Mouse (Mus musculus): ENCODE results near the gene Xbp1. TPM values are rescaled to one million over a fixed set of nuclear protein-coding genes. Genes with fewer than 3 reads are reported as not detected.

The Xbp1 gene
- total and polyA plus RNA-seq, 3 experiments: 111 to 133 (median 131) TPM

- Histone ChIP-seq H3K9ac (ENCODE audit: insufficient read depth, low read depth) (peak overlapping the region; percentile 96), H3K79me2 (replicated peaks; ENCODE audit: control insufficient read depth, extremely low read depth, insufficient read depth, poor library complexity, severe bottlenecking) (peaks cover 42% of the 10 kb centered on the region), H3K9me3 (replicated peaks; ENCODE audit: low read length) (no peaks in the 10 kb centered on the region), H3K27ac (ENCODE audit: insufficient read depth, low read depth) (peak overlapping the region; percentile 86), H3K4me2 (ENCODE audit: insufficient read depth, low read depth, poor library complexity, severe bottlenecking) (peak overlapping the region; percentile 97; the same call in 1 of the 2 replicates), H3K27me3 (replicated peaks) (no peaks in the 10 kb centered on the region), H3K36me3 (replicated peaks in 1 of 2; ENCODE audit: control insufficient read depth in 1 of 2, insufficient read depth in 1 of 2, low read length in 1 of 2) (peaks cover 34 to 40% of the 10 kb centered on the region in 2 experiments), H3K4me3 (replicated peaks in 1 of 3; ENCODE audit: low read depth in 2 of 3, low read length in 2 of 3, poor library complexity in 1 of 3) (peak overlapping the region; percentile 81 to 92 (median 84)), H3K4me1 (ENCODE audit: control insufficient read depth in 1 of 2, insufficient read depth in 2 of 2) (peaks cover 15 to 43% of the 10 kb centered on the region in 2 experiments)
- no peak for TF ChIP-seq BHLHE40 (IDR thresholded peaks at IDR 0.05; ENCODE audit: low read depth, low read length)
- no peak for TF ChIP-seq E2F4 (IDR thresholded peaks at IDR 0.05; ENCODE audit: insufficient replicate concordance, low read depth, low read length)
- TF ChIP-seq MAFK (IDR thresholded peaks at IDR 0.05; ENCODE audit: insufficient replicate concordance, low read length): no peak
- TF ChIP-seq POLR2AphosphoS2 (IDR thresholded peaks at IDR 0.05; ENCODE audit: low read depth, low read length): no peak
- TF ChIP-seq CTCF (conservative IDR thresholded peaks at IDR 0.05 in 1 of 2, IDR thresholded peaks at IDR 0.05 in 1 of 2; ENCODE audit: low read depth in 2 of 2, low read length in 2 of 2): no peak
- no peak; the same call in 1 of the 2 replicates for TF ChIP-seq MEF2A (IDR thresholded peaks at IDR 0.05; ENCODE audit: borderline replicate concordance, low read depth, low read length)
- no peak for TF ChIP-seq HCFC1 (IDR thresholded peaks at IDR 0.05; ENCODE audit: low read depth, low read length)
- no peak for TF ChIP-seq ZMIZ1 (IDR thresholded peaks at IDR 0.05; ENCODE audit: low read depth, low read length)
- TF ChIP-seq ZKSCAN1 (IDR thresholded peaks at IDR 0.05; ENCODE audit: borderline replicate concordance, low read depth, low read length): no peak
- TF ChIP-seq EP300 (IDR thresholded peaks at IDR 0.05; ENCODE audit: low read length): no peak
- no peak for TF ChIP-seq UBTF (IDR thresholded peaks at IDR 0.05; ENCODE audit: low read depth, low read length)
- peak; percentile 16; the same call in 1 of the 2 replicates for TF ChIP-seq RCOR1 (conservative IDR thresholded peaks at IDR 0.05; ENCODE audit: low read depth, low read length)
- TF ChIP-seq CHD1 (IDR thresholded peaks at IDR 0.05; ENCODE audit: low read depth, low read length): peak; percentile 97; the same call in 1 of the 2 replicates
- TF ChIP-seq NRF1 (IDR thresholded peaks at IDR 0.05; ENCODE audit: low read depth, low read length): no peak
- no peak for TF ChIP-seq PAX5 (IDR thresholded peaks at IDR 0.05; ENCODE audit: low read length)
- no peak for TF ChIP-seq GABPA (IDR thresholded peaks at IDR 0.05; ENCODE audit: insufficient replicate concordance, low read depth, low read length)
- dilution Hi-C loops (cut with MboI; ENCODE audit: extremely low pct_ligation_motif_present, extremely low pct_unique_long_range_greater_than_20kb, low sequenced_read_pairs): no loop called here
- DNase-seq (ENCODE audit: extremely low read depth): no peak
- in situ Hi-C loops (cut with MboI; ENCODE audit: low pct_ligation_motif_present, low pct_unique_long_range_greater_than_20kb, low sequenced_read_pairs): loop anchor here (5.0 kb wide), 1 partner anchor 34 kb away; no protein-coding TSS in a partner anchor
Observed at GRCm38 (mm10) chr11:5521266-5521515, 732 bp downstream of the Xbp1 start.

- peaks cover 42% of the 10 kb centered on the region for H3K79me2 ChIP-seq (replicated peaks; ENCODE audit: control insufficient read depth, extremely low read depth, insufficient read depth, poor library complexity, severe bottlenecking)
- DNase-seq (ENCODE audit: extremely low read depth): peak; percentile 90
- in situ Hi-C loops (cut with MboI; ENCODE audit: low pct_ligation_motif_present, low pct_unique_long_range_greater_than_20kb, low sequenced_read_pairs): loop anchor here (5.0 kb wide), 1 partner anchor 34 kb away; no protein-coding TSS in a partner anchor
- peak overlapping the region; percentile 96 for H3K9ac ChIP-seq (ENCODE audit: insufficient read depth, low read depth)
- peak overlapping the region; percentile 86 for H3K27ac ChIP-seq (ENCODE audit: insufficient read depth, low read depth)
- H3K4me3 ChIP-seq (replicated peaks in 1 of 3; ENCODE audit: low read depth in 2 of 3, low read length in 2 of 3, poor library complexity in 1 of 3): peak overlapping the region; percentile 81 to 92 (median 84)
- H3K36me3 ChIP-seq (replicated peaks in 1 of 2; ENCODE audit: control insufficient read depth in 1 of 2, insufficient read depth in 1 of 2, low read length in 1 of 2): peaks cover 37 to 45% of the 10 kb centered on the region in 2 experiments
- peak overlapping the region; percentile 97 for H3K4me2 ChIP-seq (ENCODE audit: insufficient read depth, low read depth, poor library complexity, severe bottlenecking)
- dilution Hi-C loops (cut with MboI; ENCODE audit: extremely low pct_ligation_motif_present, extremely low pct_unique_long_range_greater_than_20kb, low sequenced_read_pairs): no loop called here
- H3K4me1 ChIP-seq (ENCODE audit: control insufficient read depth in 1 of 2, insufficient read depth in 2 of 2): peaks cover 15 to 48% of the 10 kb centered on the region in 2 experiments
- H3K27me3 ChIP-seq (replicated peaks): no peaks in the 10 kb centered on the region
- no peaks in the 10 kb centered on the region for H3K9me3 ChIP-seq (replicated peaks; ENCODE audit: low read length)
- TF ChIP-seq MEF2A (IDR thresholded peaks at IDR 0.05; ENCODE audit: borderline replicate concordance, low read depth, low read length) (peak; percentile 80), NELFE (IDR thresholded peaks at IDR 0.05; ENCODE audit: low read depth, low read length) (0 out of 2 replicates have a peak, but pooled peaks have one; percentile 24), HCFC1 (IDR thresholded peaks at IDR 0.05; ENCODE audit: low read depth, low read length) (peak; percentile 42; the same call in 1 of the 2 replicates), RAD21 (IDR thresholded peaks at IDR 0.05; ENCODE audit: low read depth, low read length) (peak; percentile 63), JUN (IDR thresholded peaks at IDR 0.05; ENCODE audit: insufficient read depth, low read depth, low read length) (peak; percentile 91), ZKSCAN1 (IDR thresholded peaks at IDR 0.05; ENCODE audit: borderline replicate concordance, low read depth, low read length) (no peak), MAFK (IDR thresholded peaks at IDR 0.05; ENCODE audit: insufficient replicate concordance, low read length) (peak; percentile 72; the same call in 1 of the 2 replicates), ETS1 (conservative IDR thresholded peaks at IDR 0.05; ENCODE audit: low read depth, low read length) (peak; percentile 87), CTCF (conservative IDR thresholded peaks at IDR 0.05 in 1 of 2, IDR thresholded peaks at IDR 0.05 in 1 of 2; ENCODE audit: low read depth in 2 of 2, low read length in 2 of 2) (peak in 1 of 2 experiments; percentile 68; a peak in 2 of 4 replicates), IRF4 (IDR thresholded peaks at IDR 0.05; ENCODE audit: low read depth, low read length) (peak; percentile 97), SIN3A (IDR thresholded peaks at IDR 0.05; ENCODE audit: low read length) (peak; percentile 100), CHD2 (IDR thresholded peaks at IDR 0.05; ENCODE audit: low read length) (0 out of 2 replicates have a peak, but pooled peaks have one; percentile 59), JUND (conservative IDR thresholded peaks at IDR 0.05; ENCODE audit: low read depth, low read length) (peak; percentile 91), TBP (conservative IDR thresholded peaks at IDR 0.05; ENCODE audit: low read depth, low read length) (peak; percentile 76; the same call in 1 of the 2 replicates), MAZ (IDR thresholded peaks at IDR 0.05; ENCODE audit: low read depth, low read length) (peak; percentile 85), EP300 (IDR thresholded peaks at IDR 0.05; ENCODE audit: low read length) (peak; percentile 95), MYC (IDR thresholded peaks at IDR 0.05; ENCODE audit: low read depth, low read length) (peak; percentile 95), ZMIZ1 (IDR thresholded peaks at IDR 0.05; ENCODE audit: low read depth, low read length) (peak; percentile 76), TCF12 (IDR thresholded peaks at IDR 0.05; ENCODE audit: low read depth, low read length) (peak; percentile 96), POLR2AphosphoS2 (IDR thresholded peaks at IDR 0.05; ENCODE audit: low read depth, low read length) (peak; percentile 87)
Observed at GRCm38 (mm10) chr11:5521516-5522291, 1.2 kb downstream of the Xbp1 start.
